Mouse (Mus musculus) cortical plate, adult 2 months (tissue): ENCODE results near the gene Tecr.

Source experiments
- CTCF ChIP-seq: fragments of 200-500 bp; IDR thresholded peaks from 2 replicates; pipeline ENCODE4 v1.5.1; 2011; ENCODE audit warnings: mild to moderate bottlenecking, control low read depth, low read length; ENCODE audit not compliant: insufficient read depth; ENCODE audit errors: extremely low read depth
- POLR2A ChIP-seq: fragments of 200-500 bp; IDR thresholded peaks from 2 replicates; pipeline ENCODE4 v1.6.1; 2011; ENCODE audit warnings: mild to moderate bottlenecking, low read length, control low read depth; ENCODE audit not compliant: insufficient read depth; ENCODE audit errors: extremely low read depth

DNA sequence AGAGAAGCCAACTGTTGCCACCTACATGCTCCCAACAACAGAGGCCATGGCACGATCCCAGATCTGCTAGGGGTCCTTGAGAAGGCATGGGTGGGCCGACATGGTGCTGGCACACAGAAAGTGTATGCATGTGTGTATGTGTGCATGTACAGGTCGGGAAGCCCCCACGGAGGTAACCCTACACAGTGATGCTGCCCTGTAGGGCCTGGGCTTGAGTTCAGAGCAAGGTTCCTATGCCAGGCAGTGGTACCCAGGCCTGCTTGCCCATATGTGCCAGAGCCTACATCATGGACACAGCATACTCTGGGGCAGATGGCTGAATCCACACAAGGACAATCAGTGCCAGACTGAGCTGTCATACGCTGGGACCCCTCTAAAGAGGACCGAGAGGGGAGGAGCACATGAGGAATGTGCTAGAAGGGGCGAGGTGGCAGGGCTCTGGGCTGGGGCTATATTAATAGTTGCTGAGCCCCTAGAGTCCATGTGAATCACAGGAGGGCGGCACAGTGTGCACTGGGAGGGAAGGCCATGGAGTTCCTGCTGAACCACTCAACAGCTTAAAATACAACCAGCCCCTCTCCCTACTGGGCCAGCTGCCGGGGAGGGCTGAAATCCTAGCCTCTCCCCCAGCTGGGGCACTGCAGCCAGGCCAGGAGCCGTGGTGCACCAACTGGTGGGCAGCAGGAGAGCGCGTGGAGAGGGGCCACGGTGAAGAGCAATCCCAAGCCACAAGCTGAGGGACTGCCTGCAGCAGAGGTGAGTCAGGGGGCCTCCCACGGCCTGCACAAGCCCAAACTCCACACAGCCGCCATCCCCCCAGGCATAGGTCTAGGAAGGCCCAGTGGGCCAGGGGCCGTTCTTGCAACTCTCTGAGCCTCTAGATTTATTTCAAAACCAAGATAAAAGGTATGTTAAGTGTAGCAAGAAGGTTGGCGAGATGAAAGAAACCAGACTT, 31.9 kb downstream of the Tecr start:
- no peak for TF ChIP-seq CTCF
- no peak for TF ChIP-seq POLR2A
